Mouse (Mus musculus): ENCODE results near the gene Rab3gap1. TPM values are rescaled to one million over a fixed set of nuclear protein-coding genes. Genes with fewer than 3 reads are reported as not detected.

The Rab3gap1 gene
- total and polyA plus RNA-seq, 3 experiments, result 25.8 to 62.3 (median 45.5) TPM

- Histone ChIP-seq H3K79me2 (ENCODE audit: control insufficient read depth, insufficient read depth, low read length, poor library complexity) (no peaks in the 10 kb centered on the region), H3K4me3 (ENCODE audit: control insufficient read depth in 1 of 2, insufficient read depth in 1 of 2, low read depth in 2 of 2, low read length in 2 of 2) (no peak overlapping the region), H3K27ac (ENCODE audit: control insufficient read depth, low read depth, low read length) (no peak overlapping the region), H3K9me3 (replicated peaks; ENCODE audit: insufficient read depth, low read length) (no peaks in the 10 kb centered on the region), H3K4me1 (ENCODE audit: control insufficient read depth in 1 of 2, insufficient read depth in 2 of 2, low read length in 2 of 2) (no peaks in the 10 kb centered on the region), H3K27me3 (ENCODE audit: control insufficient read depth in 1 of 2, insufficient read depth in 2 of 2, low read length in 2 of 2) (no peaks in the 10 kb centered on the region), H3K9ac (ENCODE audit: control insufficient read depth, low read depth, low read length, poor library complexity, severe bottlenecking) (no peak overlapping the region), H3K36me3 (ENCODE audit: control insufficient read depth in 1 of 2, insufficient read depth in 2 of 2, low read length in 2 of 2) (peaks cover 0 to 20% of the 10 kb centered on the region in 2 experiments; a peak in 2 of 4 replicates)
- TF ChIP-seq CHD2 (IDR thresholded peaks at IDR 0.05; ENCODE audit: low read length) (no peak), JUND (IDR thresholded peaks at IDR 0.05; ENCODE audit: low read depth, low read length) (no peak), ELF1 (IDR thresholded peaks at IDR 0.05; ENCODE audit: low read depth, low read length) (no peak), CTCF (IDR thresholded peaks at IDR 0.05 in 2 of 3, conservative IDR thresholded peaks at IDR 0.05 in 1 of 3; ENCODE audit: control insufficient read depth in 1 of 3, insufficient read depth in 1 of 3, low read depth in 2 of 3, low read length in 3 of 3, poor library complexity in 1 of 3, severe bottlenecking in 1 of 3) (no peak), CHD1 (IDR thresholded peaks at IDR 0.05; ENCODE audit: low read depth, low read length) (no peak), UBTF (IDR thresholded peaks at IDR 0.05; ENCODE audit: borderline replicate concordance, insufficient read depth, low read depth, low read length) (no peak), HCFC1 (IDR thresholded peaks at IDR 0.05; ENCODE audit: low read depth, low read length) (no peak), RCOR1 (IDR thresholded peaks at IDR 0.05; ENCODE audit: low read depth, low read length) (no peak), KAT2A (conservative IDR thresholded peaks at IDR 0.05; ENCODE audit: low read depth, low read length) (no peak), GABPA (IDR thresholded peaks at IDR 0.05; ENCODE audit: low read depth, low read length) (no peak), RAD21 (IDR thresholded peaks at IDR 0.05; ENCODE audit: low read depth, low read length) (no peak), E2F4 (IDR thresholded peaks at IDR 0.05; ENCODE audit: borderline replicate concordance, low read depth, low read length) (no peak), ZC3H11A (IDR thresholded peaks at IDR 0.05; ENCODE audit: low read depth, low read length) (no peak), MAFK (IDR thresholded peaks at IDR 0.05; ENCODE audit: borderline replicate concordance, low read depth, low read length) (no peak)
- no peak for DNase-seq (ENCODE audit: low read depth, low spot score)
Measured at GRCm38 (mm10) chr1:127934322-127934721, 65.7 kb downstream of the Rab3gap1 start.

- Histone ChIP-seq H3K36me3 (ENCODE audit: control insufficient read depth in 1 of 2, insufficient read depth in 2 of 2, low read length in 2 of 2) (peaks cover 0 to 13% of the 10 kb centered on the region in 2 experiments; a peak in 2 of 4 replicates), H3K27me3 (ENCODE audit: control insufficient read depth in 1 of 2, insufficient read depth in 2 of 2, low read length in 2 of 2) (no peaks in the 10 kb centered on the region)
Measured at GRCm38 (mm10) chr1:127937277-127937676, 68.7 kb downstream of the Rab3gap1 start.

More at GRCm38 (mm10) chr1:127937277-127937676, 68.7 kb downstream of the Rab3gap1 start:
- no peaks in the 10 kb centered on the region for H3K9me3 ChIP-seq (replicated peaks; ENCODE audit: insufficient read depth, low read length)
- DNase-seq (ENCODE audit: low read depth, low spot score), result no peak
- no peak overlapping the region for H3K4me3 ChIP-seq (ENCODE audit: control insufficient read depth in 1 of 2, insufficient read depth in 1 of 2, low read depth in 2 of 2, low read length in 2 of 2)
- no peak for TF ChIP-seq MAX (IDR thresholded peaks at IDR 0.05; ENCODE audit: low read length)
- no peak for TF ChIP-seq MXI1 (IDR thresholded peaks at IDR 0.05; ENCODE audit: low read depth, low read length)
- TF ChIP-seq BHLHE40 (IDR thresholded peaks at IDR 0.05; ENCODE audit: borderline replicate concordance, low read depth, low read length), result no peak
- TF ChIP-seq POLR2A (IDR thresholded peaks at IDR 0.05; ENCODE audit: control insufficient read depth in 1 of 2, insufficient read depth in 1 of 2, low read depth in 1 of 2, low read length in 2 of 2, poor library complexity in 1 of 2), result no peak
- no peak for TF ChIP-seq SIN3A (IDR thresholded peaks at IDR 0.05; ENCODE audit: low read length)
- no peak for TF ChIP-seq GABPA (IDR thresholded peaks at IDR 0.05; ENCODE audit: low read depth, low read length)
- no peak for TF ChIP-seq MAFK (IDR thresholded peaks at IDR 0.05; ENCODE audit: borderline replicate concordance, low read depth, low read length)
- no peak for TF ChIP-seq ZMIZ1 (IDR thresholded peaks at IDR 0.05; ENCODE audit: low read depth, low read length)
- TF ChIP-seq POLR2AphosphoS5 (IDR thresholded peaks at IDR 0.05; ENCODE audit: borderline replicate concordance, low read depth, low read length), result no peak
- TF ChIP-seq HCFC1 (IDR thresholded peaks at IDR 0.05; ENCODE audit: low read depth, low read length), result no peak
- no peak for TF ChIP-seq USF1 (IDR thresholded peaks at IDR 0.05; ENCODE audit: low read depth, low read length)
- TF ChIP-seq ZC3H11A (IDR thresholded peaks at IDR 0.05; ENCODE audit: low read depth, low read length), result no peak
- no peaks in the 10 kb centered on the region for H3K4me1 ChIP-seq (ENCODE audit: control insufficient read depth in 1 of 2, insufficient read depth in 2 of 2, low read length in 2 of 2)
- H3K9ac ChIP-seq (ENCODE audit: control insufficient read depth, low read depth, low read length, poor library complexity, severe bottlenecking), result no peak overlapping the region
- no peak overlapping the region for H3K27ac ChIP-seq (ENCODE audit: control insufficient read depth, low read depth, low read length)
- no peaks in the 10 kb centered on the region for H3K79me2 ChIP-seq (ENCODE audit: control insufficient read depth, insufficient read depth, low read length, poor library complexity)
